Mouse (Mus musculus): ENCODE results near the gene Abo.
"Not testable (repeated sequence)": the region's sequence is repeated elsewhere in the genome, so short reads cannot be mapped to it uniquely, and the experiment has no call there.

Abo gene

DNA sequence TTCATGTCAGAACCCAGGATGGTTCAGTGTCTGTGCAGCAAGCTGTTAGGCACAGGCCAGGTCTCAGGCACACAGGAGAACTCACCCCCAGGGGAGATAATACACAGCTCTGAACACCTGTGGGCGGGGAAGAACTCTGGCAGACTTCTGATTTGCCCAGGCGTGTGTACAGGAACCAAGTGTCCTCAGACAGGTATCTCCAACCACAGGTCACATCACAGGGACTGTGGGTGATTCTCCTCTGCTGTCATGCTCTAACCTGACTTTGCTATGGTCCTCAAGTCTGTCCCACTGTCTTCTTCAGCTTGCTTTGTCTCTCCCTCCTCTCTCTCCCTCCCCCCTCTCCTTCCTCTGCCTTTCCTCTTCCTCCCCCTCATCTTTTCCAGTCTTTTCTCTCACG is at the start of gene Abo:
Gene Abo, minus strand, starts transcription at position 101 of the 400 bp plus-strand sequence.
- DNase-seq (ENCODE audit: extremely low spot score, low read depth, low spot score), result no peak

DNA sequence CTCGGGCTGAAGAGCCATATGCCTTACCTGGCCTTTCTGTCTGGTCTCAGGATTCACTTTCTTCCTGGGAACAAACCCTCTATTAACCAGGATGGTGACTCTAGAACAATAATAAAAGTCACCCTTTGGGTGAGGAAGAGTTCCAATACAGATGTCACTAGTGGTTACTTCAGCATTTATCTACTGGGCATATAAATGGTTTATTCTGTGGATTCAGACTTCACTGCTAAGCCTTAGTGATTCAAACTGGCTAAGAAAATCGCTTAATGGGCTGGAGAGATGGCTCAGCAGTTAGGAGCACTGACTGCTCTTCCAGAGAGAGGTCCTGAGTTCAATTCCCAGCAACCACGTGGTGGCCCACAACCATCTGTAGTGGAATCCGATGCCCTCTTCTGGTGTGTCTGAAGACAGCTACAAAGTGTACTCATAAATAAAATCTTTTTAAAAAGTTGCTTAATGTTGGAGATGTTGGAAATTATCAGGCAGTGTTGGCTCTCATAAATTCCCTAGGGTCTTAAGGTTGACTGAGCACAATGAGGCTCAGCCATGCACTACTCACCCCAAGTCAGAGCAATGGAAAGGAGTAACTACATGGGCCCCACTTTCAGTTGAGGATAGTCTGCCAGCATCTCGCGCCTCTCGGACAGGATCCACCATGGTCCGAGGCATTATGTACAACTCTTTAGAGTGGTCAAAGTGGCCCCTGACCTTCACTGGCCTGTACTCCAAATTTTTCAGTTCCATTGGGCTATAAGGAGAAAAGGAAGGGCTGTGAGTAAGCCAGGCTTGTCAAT is 49.6 kb upstream of the Abo start:
- no peak for DNase-seq (ENCODE audit: extremely low spot score, low read depth, low spot score)

DNA sequence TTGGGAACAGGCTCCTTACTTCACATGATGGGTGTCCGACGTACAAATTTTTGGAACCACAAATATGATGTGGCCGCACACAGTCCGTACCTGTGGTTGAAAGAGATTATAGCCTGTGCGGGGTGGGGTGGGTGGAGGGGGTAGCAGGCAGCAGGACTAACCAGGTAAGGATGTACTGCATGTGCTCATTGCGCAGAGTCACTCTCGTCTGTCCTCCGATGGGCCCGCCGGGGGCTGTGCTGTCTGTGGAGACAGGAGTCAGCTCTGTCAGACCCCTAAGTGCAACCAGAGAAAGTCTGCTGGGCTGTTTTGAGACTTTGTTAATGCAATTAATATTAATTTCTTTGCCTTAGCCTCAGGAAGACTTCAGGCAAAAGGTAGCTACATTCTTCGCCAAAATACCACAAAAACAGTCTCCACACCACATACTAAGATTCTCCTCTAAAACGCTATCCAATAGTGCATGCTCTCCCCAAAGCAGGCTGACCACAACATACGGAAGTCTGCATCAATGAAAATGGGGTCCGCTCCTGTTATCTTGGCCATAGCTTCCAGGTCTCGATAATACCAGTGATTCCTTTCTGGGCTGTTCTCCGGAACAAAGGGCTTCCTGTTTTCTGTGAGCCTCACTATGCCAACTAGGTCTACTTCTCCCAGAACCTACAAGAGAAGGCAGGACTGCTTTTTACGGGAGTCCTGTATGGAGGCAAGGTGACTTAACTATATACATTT is 48.8 kb upstream of the Abo start:
- no peak for DNase-seq (ENCODE audit: extremely low spot score, low read depth, low spot score)

- no peak for DNase-seq (ENCODE audit: extremely low spot score, low read depth, low spot score)
Observed at GRCm38 (mm10) chr2:26912253-26912770, 47.5 kb upstream of the Abo start.

- DNase-seq (ENCODE audit: extremely low spot score, low read depth, low spot score), result no peak
Observed at GRCm38 (mm10) chr2:26910994-26911765, 46.4 kb upstream of the Abo start.

- DNase-seq (ENCODE audit: extremely low spot score, low read depth, low spot score), result peak; percentile 98
Observed at GRCm38 (mm10) chr2:26910124-26910993, 45.6 kb upstream of the Abo start, which contains the start of the genes Med22 and Rpl7a. TSS of gene Med22 (minus strand) at chr2:26910677. TSS of gene Rpl7a (plus strand) at chr2:26910764.

GRCm38 (mm10) chr2:26909387-26909784 is 44.6 kb upstream of the Abo start:
- DNase-seq (ENCODE audit: extremely low spot score, low read depth, low spot score), result no peak

GRCm38 (mm10) chr2:26908710-26909386 is 44.1 kb upstream of the Abo start:
- no peak for DNase-seq (ENCODE audit: extremely low spot score, low read depth, low spot score)

GRCm38 (mm10) chr2:26907109-26907508 is 42.3 kb upstream of the Abo start:
- DNase-seq (ENCODE audit: extremely low spot score, low read depth, low spot score), result no peak

DNA sequence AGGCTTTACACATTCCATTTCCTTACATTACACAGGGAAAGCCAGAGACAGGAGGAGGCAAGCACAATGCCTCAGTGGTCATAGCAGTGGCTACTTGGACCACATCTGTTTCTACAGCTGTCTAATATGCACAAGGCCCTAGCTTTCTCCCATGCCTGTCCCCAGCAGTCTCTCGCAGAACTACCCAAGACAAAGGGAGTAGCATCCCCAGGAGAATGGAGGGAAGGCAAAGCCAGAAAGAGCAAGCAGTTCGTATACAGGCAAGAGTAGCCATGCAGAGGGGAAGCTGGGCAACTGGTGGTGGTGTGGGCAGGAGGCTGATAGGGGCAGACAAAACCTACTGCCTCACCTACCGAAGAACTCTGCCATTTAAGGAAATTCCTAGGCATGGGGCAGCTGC is 41.7 kb upstream of the Abo start:
- no peak for DNase-seq (ENCODE audit: extremely low spot score, low read depth, low spot score)

- no peak for DNase-seq (ENCODE audit: extremely low spot score, low read depth, low spot score)
Observed at GRCm38 (mm10) chr2:26905936-26906335, 41.2 kb upstream of the Abo start.

DNA sequence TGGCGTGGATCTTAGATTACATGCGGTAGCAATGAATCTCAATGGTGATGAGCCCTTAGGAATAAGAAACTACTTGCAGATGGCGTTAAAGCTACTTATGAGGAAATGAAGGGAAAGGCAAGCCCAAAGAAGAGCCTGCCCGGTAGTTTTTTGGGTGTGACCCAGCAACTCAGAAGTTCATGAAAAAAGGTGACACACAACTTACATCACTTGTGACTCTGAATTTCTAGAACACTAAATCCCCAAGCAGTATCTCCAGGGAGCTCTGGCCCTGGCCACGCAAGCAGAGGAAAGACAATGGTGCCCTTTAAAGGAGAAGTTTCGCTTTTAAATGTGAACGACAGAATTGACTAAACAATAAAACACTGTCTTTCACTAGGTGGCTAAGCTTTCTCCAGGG is 38.5 kb upstream of the Abo start:
- no peak for DNase-seq (ENCODE audit: extremely low spot score, low read depth, low spot score)

- peak; percentile 86 for DNase-seq (ENCODE audit: extremely low spot score, low read depth, low spot score)
Observed at GRCm38 (mm10) chr2:26902467-26903220, 37.9 kb upstream of the Abo start, which contains the start of gene Surf6. TSS of gene Surf6 (minus strand) at chr2:26902879.

- no peak for DNase-seq (ENCODE audit: extremely low spot score, low read depth, low spot score)
Observed at GRCm38 (mm10) chr2:26901834-26902400, 37.1 kb upstream of the Abo start.

- no peak for DNase-seq (ENCODE audit: extremely low spot score, low read depth, low spot score)
Observed at GRCm38 (mm10) chr2:26900731-26901130, 36.0 kb upstream of the Abo start.

- DNase-seq (ENCODE audit: extremely low spot score, low read depth, low spot score), result no peak
Observed at GRCm38 (mm10) chr2:26895898-26896297, 31.1 kb upstream of the Abo start.

DNA sequence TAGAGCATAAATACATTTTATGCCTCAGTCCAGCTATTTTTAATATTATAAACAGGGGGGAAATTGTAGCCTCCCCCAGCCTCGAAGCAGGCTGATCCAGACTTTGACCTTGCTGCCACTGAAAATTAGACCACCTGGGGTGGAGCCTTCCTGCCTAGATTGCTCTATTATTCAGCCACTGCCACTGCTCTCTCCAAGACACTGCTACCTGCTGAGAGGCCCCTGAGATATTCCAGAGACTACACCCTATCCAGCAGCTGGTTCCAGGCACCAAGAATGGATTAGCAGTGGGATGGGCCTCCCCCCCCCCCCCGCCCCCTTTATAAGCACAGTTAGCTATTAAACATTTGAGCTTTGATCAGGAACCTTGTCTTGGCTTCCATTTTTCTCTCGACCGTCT is 21.4 kb upstream of the Abo start:
- DNase-seq (ENCODE audit: extremely low spot score, low read depth, low spot score), result not testable (repeated sequence)

- DNase-seq (ENCODE audit: extremely low spot score, low read depth, low spot score), result not testable (repeated sequence)
Observed at GRCm38 (mm10) chr2:26885541-26885940, 20.8 kb upstream of the Abo start.

DNA sequence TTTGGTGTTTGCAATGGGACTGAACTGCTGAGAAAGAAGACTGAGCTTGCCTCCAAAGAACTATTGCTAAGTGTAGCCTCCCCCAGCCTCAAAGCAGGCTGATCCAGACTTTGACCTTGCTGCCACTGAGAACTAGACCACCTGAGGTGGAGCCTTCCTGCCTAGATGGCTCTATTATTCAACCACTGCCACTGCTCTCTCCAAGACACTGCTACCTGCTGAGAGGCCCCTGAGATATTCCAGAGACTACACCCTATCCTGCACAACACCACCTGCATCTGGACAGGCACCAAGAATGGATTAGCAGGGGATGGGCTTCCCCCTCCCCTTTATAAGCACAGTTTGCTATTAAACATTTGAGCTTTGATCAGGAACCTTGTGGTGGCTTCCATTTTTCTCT is 13.8 kb upstream of the Abo start:
- no peak for DNase-seq (ENCODE audit: extremely low spot score, low read depth, low spot score)
